Comparison of ENCODE assay signal across 8 mouse cellular contexts in genomic region chr17:80577639-80578038, GRCm38 (mm10). TPM values are rescaled to one million over a fixed set of nuclear protein-coding genes. Genes with fewer than 3 reads are reported as not detected.
A peak's percentile ranks its signal among the peaks of the same experiment; 100 is the strongest.
DNase-seq lines count a peak whose midpoint lies in the region; ATAC-seq and TF ChIP-seq lines count a peak whose summit lies in the region.

Gene Cdkl4, minus strand, starts transcription at chr17:80577813.

- peak within 1 kb of the TSS; percentile 39 to 52 for H3K4me3 ChIP-seq in heart, embryonic 14.5 days (ENCODE audit: control insufficient read depth in 1 of 2, insufficient read depth in 1 of 2, low read depth in 1 of 2, low read length in 2 of 2)
- peak within 1 kb of the TSS; percentile 47 for H3K4me3 ChIP-seq in ES-Bruce4 (ENCODE audit: low read depth, low read length)
- peak within 1 kb of the TSS; percentile 40 for H3K4me3 ChIP-seq in hindbrain, embryonic 11.5 days (ENCODE audit: low read depth, low read length)
- peak within 1 kb of the TSS in 1 of 2 experiments; percentile 28; a peak in 2 of 4 replicates for H3K4me3 ChIP-seq in liver, embryonic 14.5 days (ENCODE audit: insufficient read depth in 1 of 2, low read depth in 2 of 2, low read length in 2 of 2)

- WGBS in heart, embryonic 14.5 days, result 67% methylated on average over 15 of the region's 15 CpGs
- WGBS in hindbrain, embryonic 11.5 days, result 72% methylated on average over 15 of the region's 15 CpGs
- WGBS in liver, embryonic 14.5 days (ENCODE audit: insufficient replicate concordance), result 74% methylated on average over 15 of the region's 15 CpGs

- no peak within 1 kb of the TSS for H3K27ac ChIP-seq in heart, embryonic 14.5 days (replicated peaks in 1 of 2; ENCODE audit: control insufficient read depth in 1 of 2, insufficient read depth in 1 of 2, low read depth in 2 of 2, low read length in 2 of 2)
- H3K27ac ChIP-seq in ES-Bruce4 (ENCODE audit: insufficient read depth, low read length), result no peak within 1 kb of the TSS
- 0 out of 2 replicates have a peak within 1 kb of the TSS, but pooled peaks have one; percentile 56 for H3K27ac ChIP-seq in hindbrain, embryonic 11.5 days (ENCODE audit: low read depth, low read length)
- no peak within 1 kb of the TSS for H3K27ac ChIP-seq in liver, embryonic 14.5 days

- H3K27me3 ChIP-seq in heart, embryonic 14.5 days (ENCODE audit: control insufficient read depth, insufficient read depth, low read length), result no peaks in the 10 kb centered on the region
- no peaks in the 10 kb centered on the region for H3K27me3 ChIP-seq in ES-Bruce4 (ENCODE audit: control insufficient read depth, insufficient read depth, low read length, poor library complexity, severe bottlenecking)
- H3K27me3 ChIP-seq in hindbrain, embryonic 11.5 days (ENCODE audit: control insufficient read depth, insufficient read depth, low read length), result no peaks in the 10 kb centered on the region
- no peaks in the 10 kb centered on the region for H3K27me3 ChIP-seq in liver, embryonic 14.5 days (ENCODE audit: control insufficient read depth, insufficient read depth, low read length)

- TF ChIP-seq POLR2A in ES-Bruce4 (IDR thresholded peaks at IDR 0.05; ENCODE audit: insufficient read depth, low read length), result no peak

- no peak for DNase-seq in heart, adult 18-20 months
- no peak for DNase-seq in hindbrain, embryonic 11.5 days (ENCODE audit: low spot score)
- no peak for DNase-seq in liver, embryonic 14.5 days (ENCODE audit: low read depth in 3 of 3, low spot score in 3 of 3)
- no peak for DNase-seq in cerebellum, adult 9-11 months
- DNase-seq in adrenal gland, adult 8-10 months, result no peak
- no peak for DNase-seq in B cell, adult 2 months

- H3K9me3 ChIP-seq in heart, embryonic 14.5 days (ENCODE audit: control insufficient read depth, low read length), result no peaks in the 10 kb centered on the region
- no peaks in the 10 kb centered on the region for H3K9me3 ChIP-seq in ES-Bruce4 (replicated peaks; ENCODE audit: control insufficient read depth, insufficient read depth, low read length, poor library complexity, severe bottlenecking)
- no peaks in the 10 kb centered on the region for H3K9me3 ChIP-seq in hindbrain, embryonic 11.5 days (ENCODE audit: control insufficient read depth, low read length)
- no peaks in the 10 kb centered on the region for H3K9me3 ChIP-seq in liver, embryonic 14.5 days (ENCODE audit: control insufficient read depth, low read length)

- H3K4me1 ChIP-seq in heart, embryonic 14.5 days (ENCODE audit: control insufficient read depth in 2 of 2, insufficient read depth in 2 of 2, low read length in 2 of 2), result peaks cover 0 to 5% of the 10 kb centered on the region in 2 experiments; a peak in 3 of 4 replicates
- H3K4me1 ChIP-seq in ES-Bruce4 (ENCODE audit: control insufficient read depth, insufficient read depth, low read length), result peaks cover 1% of the 10 kb centered on the region
- peaks cover 2% of the 10 kb centered on the region; the same call in 1 of the 2 replicates for H3K4me1 ChIP-seq in hindbrain, embryonic 11.5 days (replicated peaks; ENCODE audit: control insufficient read depth, insufficient read depth, low read length)
- H3K4me1 ChIP-seq in liver, embryonic 14.5 days (replicated peaks; ENCODE audit: control insufficient read depth in 2 of 2, insufficient read depth in 2 of 2, low read length in 1 of 2), result no peaks in the 10 kb centered on the region

- H3K4me2 ChIP-seq in heart, embryonic 14.5 days (ENCODE audit: low read length), result peak within 1 kb of the TSS; percentile 80
- H3K4me2 ChIP-seq in hindbrain, embryonic 11.5 days (replicated peaks; ENCODE audit: low read depth, low read length), result peak within 1 kb of the TSS; percentile 89
- peak within 1 kb of the TSS; percentile 64 for H3K4me2 ChIP-seq in liver, embryonic 14.5 days (ENCODE audit: low read depth)

- no peak for TF ChIP-seq EP300 in ES-Bruce4 (IDR thresholded peaks at IDR 0.05; ENCODE audit: insufficient read depth, low read depth, low read length)
- no peak for TF ChIP-seq EP300 in liver, embryonic 14.5 days (IDR thresholded peaks at IDR 0.05; ENCODE audit: low read depth)

- H3K9ac ChIP-seq in heart, embryonic 14.5 days (ENCODE audit: low read length), result peak within 1 kb of the TSS; percentile 59
- peak within 1 kb of the TSS; percentile 62 for H3K9ac ChIP-seq in ES-Bruce4 (ENCODE audit: low read depth, poor library complexity, severe bottlenecking)
- peak within 1 kb of the TSS; percentile 58 for H3K9ac ChIP-seq in hindbrain, embryonic 11.5 days (ENCODE audit: low read depth, low read length)
- 0 out of 2 replicates have a peak within 1 kb of the TSS, but pooled peaks have one; percentile 12 for H3K9ac ChIP-seq in liver, embryonic 14.5 days (replicated peaks)

- peaks cover 29% of the 10 kb centered on the region for H3K36me3 ChIP-seq in heart, embryonic 14.5 days (ENCODE audit: control insufficient read depth, insufficient read depth, low read length)
- no peaks in the 10 kb centered on the region for H3K36me3 ChIP-seq in ES-Bruce4 (ENCODE audit: control insufficient read depth, insufficient read depth, low read length, poor library complexity, severe bottlenecking)
- H3K36me3 ChIP-seq in hindbrain, embryonic 11.5 days (ENCODE audit: control insufficient read depth, insufficient read depth, low read length), result no peaks in the 10 kb centered on the region
- no peaks in the 10 kb centered on the region for H3K36me3 ChIP-seq in liver, embryonic 14.5 days (replicated peaks; ENCODE audit: control insufficient read depth, insufficient read depth, low read depth)

- TF ChIP-seq CTCF in ES-Bruce4 (IDR thresholded peaks at IDR 0.05; ENCODE audit: low read depth, low read length), result no peak
- TF ChIP-seq CTCF in liver, embryonic 14.5 days (IDR thresholded peaks at IDR 0.05; ENCODE audit: low read depth), result no peak

- no peak for ATAC-seq in heart, embryonic 14.5 days (ENCODE audit: insufficient number of reproducible peaks, insufficient read depth, low FRiP score, low read depth)
- ATAC-seq in hindbrain, embryonic 11.5 days (ENCODE audit: low FRiP score), result peak; percentile 59
- ATAC-seq in liver, embryonic 14.5 days (ENCODE audit: insufficient read depth), result no peak

RNA-seq across cellular contexts. Expression of gene Cdkl4, which starts in this region (rescaled TPM):
- not detected in 2 replicates for polyA plus RNA-seq in heart, embryonic 14.5 days (2014; fragmentation: Nextera tagmentation; extraction: Ambion mirVana)
- under 1 TPM in 1 of 2 experiments, not detected in 1; 0.28 TPM for total RNA-seq in heart, adult 18-20 months (2021)
- polyA plus RNA-seq in ES-Bruce4 (2011; ENCODE audit: insufficient read depth, insufficient read length, low read depth, missing spikeins), result 0.30 and 0.78 TPM in 2 replicates
- 4.6 and 5.6 TPM in 2 replicates for polyA plus RNA-seq in hindbrain, embryonic 11.5 days (2014; fragmentation: Nextera tagmentation; extraction: Ambion mirVana)
- 0.11 and 0.13 TPM in 2 replicates for polyA plus RNA-seq in liver, embryonic 14.5 days (2012; rRNA removed)
- polyA plus RNA-seq in liver, embryonic 14.5 days (2014; fragmentation: Nextera tagmentation; extraction: Ambion mirVana), result 0.09 TPM in 1 of 2 replicates, not detected in the other
- under 1 TPM in 3 of 4 experiments, not detected in 1; 0.19 to 0.40 (median 0.21) TPM for total RNA-seq in adrenal gland, adult 8-10 months (2022)

Comparison
In these comparisons a context has a peak if more than half of its experiments do, and no peak if none do; other contexts are left out.
1. H3K9ac ChIP-seq: peak in every context shown above with its lines; median percentile 62 in ES-Bruce4; 59 in heart, embryonic 14.5 days; 58 in hindbrain, embryonic 11.5 days; 12 in liver, embryonic 14.5 days.